19 mouse cellular contexts compared by ENCODE assay signal in the genomic region with DNA sequence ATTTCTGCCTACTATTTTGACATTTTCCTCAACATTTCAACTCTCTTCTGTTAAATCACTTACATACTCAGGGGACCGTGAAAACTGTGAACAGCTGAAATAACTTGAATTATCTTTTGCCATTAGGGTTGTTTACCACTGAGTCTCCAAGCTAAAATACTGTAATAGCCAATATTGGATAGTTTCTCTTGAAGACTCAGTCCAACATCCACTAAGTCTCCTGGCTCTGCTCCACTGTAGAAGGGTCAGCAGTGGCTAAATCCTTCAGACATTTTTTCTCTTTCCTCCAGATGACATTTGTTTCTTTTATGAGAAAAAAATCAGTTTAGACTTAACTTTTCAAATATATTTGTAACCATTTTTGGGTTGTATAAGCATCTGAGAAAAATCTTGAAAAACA.
DNase-seq lines count a peak whose midpoint lies in the region; ATAC-seq and TF ChIP-seq lines count a peak whose summit lies in the region.
"Had no signal": no experiment of that assay in that cellular context is flagged by ENCODE, and none has a peak within 500 bp of the region (broad histone marks: within the 10 kb centered on the region; RNA-seq: fewer than 3 reads in every experiment).

No protein-coding gene starts in this region.

- TF ChIP-seq CTCF in stomach, postnatal 0 days (IDR thresholded peaks at IDR 0.05; ENCODE audit: low read depth): no peak

- H3K27ac ChIP-seq in heart, embryonic 12.5 days (ENCODE audit: poor library complexity, severe bottlenecking): no peak overlapping the region
- H3K27ac ChIP-seq in kidney, embryonic 15.5 days: no peak overlapping the region
- 0 out of 2 replicates have a peak overlapping the region, but pooled peaks have one; percentile 26 for H3K27ac ChIP-seq in stomach, embryonic 15.5 days
- H3K27ac ChIP-seq in stomach, postnatal 0 days (replicated peaks): no peak overlapping the region
- H3K27ac ChIP-seq: embryonic facial prominence, embryonic 13.5 days; forebrain, embryonic 13.5 days; forebrain, embryonic 15.5 days had no signal

- no peak for ATAC-seq in heart, embryonic 12.5 days (ENCODE audit: insufficient number of reproducible peaks, low FRiP score)
- ATAC-seq in kidney, embryonic 15.5 days (replicated peaks; ENCODE audit: low FRiP score): no peak
- no peak for ATAC-seq in stomach, embryonic 15.5 days (ENCODE audit: insufficient read depth, low FRiP score, low read depth)
- no peak for ATAC-seq in stomach, postnatal 0 days (ENCODE audit: low FRiP score, low TSS enrichment)
- ATAC-seq: forebrain, embryonic 13.5 days; forebrain, embryonic 15.5 days; forebrain, postnatal 0 days had no signal

- no peaks in the 10 kb centered on the region for H3K4me1 ChIP-seq in heart, embryonic 12.5 days (replicated peaks)
- H3K4me1 ChIP-seq in kidney, embryonic 15.5 days: no peaks in the 10 kb centered on the region
- no peaks in the 10 kb centered on the region for H3K4me1 ChIP-seq in stomach, embryonic 15.5 days
- H3K4me1 ChIP-seq in stomach, postnatal 0 days (replicated peaks; ENCODE audit: control insufficient read depth, insufficient read depth): no peaks in the 10 kb centered on the region
- H3K4me1 ChIP-seq: embryonic facial prominence, embryonic 13.5 days; forebrain, embryonic 13.5 days; forebrain, embryonic 15.5 days had no signal

- H3K4me2 ChIP-seq in heart, embryonic 12.5 days: no peak overlapping the region
- H3K4me2 ChIP-seq in kidney, embryonic 15.5 days: no peak overlapping the region
- H3K4me2 ChIP-seq in stomach, embryonic 15.5 days: no peak overlapping the region
- H3K4me2 ChIP-seq in stomach, postnatal 0 days (replicated peaks; ENCODE audit: low read depth): no peak overlapping the region
- H3K4me2 ChIP-seq: embryonic facial prominence, embryonic 13.5 days; forebrain, embryonic 13.5 days; forebrain, embryonic 15.5 days had no signal

- no peak for TF ChIP-seq EP300 in stomach, postnatal 0 days (optimal IDR thresholded peaks at IDR 0.05)

- no peak overlapping the region for H3K4me3 ChIP-seq in heart, embryonic 12.5 days
- no peak overlapping the region for H3K4me3 ChIP-seq in kidney, embryonic 15.5 days (replicated peaks)
- H3K4me3 ChIP-seq in stomach, embryonic 15.5 days (replicated peaks): no peak overlapping the region
- H3K4me3 ChIP-seq in stomach, postnatal 0 days (ENCODE audit: low read depth, low read length): no peak overlapping the region
- H3K4me3 ChIP-seq: embryonic facial prominence, embryonic 13.5 days; forebrain, embryonic 13.5 days; forebrain, embryonic 15.5 days had no signal

- no peak overlapping the region for H3K9ac ChIP-seq in heart, embryonic 12.5 days
- no peak overlapping the region for H3K9ac ChIP-seq in kidney, embryonic 15.5 days
- H3K9ac ChIP-seq in stomach, embryonic 15.5 days: no peak overlapping the region
- no peak overlapping the region for H3K9ac ChIP-seq in stomach, postnatal 0 days (ENCODE audit: low read length)
- H3K9ac ChIP-seq: embryonic facial prominence, embryonic 13.5 days; forebrain, embryonic 13.5 days; forebrain, embryonic 15.5 days; forebrain, postnatal 0 days had no signal

- H3K36me3 ChIP-seq in heart, embryonic 12.5 days: no peaks in the 10 kb centered on the region
- H3K36me3 ChIP-seq in kidney, embryonic 15.5 days: no peaks in the 10 kb centered on the region
- no peaks in the 10 kb centered on the region for H3K36me3 ChIP-seq in stomach, embryonic 15.5 days
- no peaks in the 10 kb centered on the region for H3K36me3 ChIP-seq in stomach, postnatal 0 days (ENCODE audit: control insufficient read depth, insufficient read depth, low read length)
- H3K36me3 ChIP-seq: embryonic facial prominence, embryonic 13.5 days; forebrain, embryonic 15.5 days had no signal

- intact Hi-C loops in heart, postnatal 10 days (cut with DNase I): no loop called here

- H3K27me3 ChIP-seq in heart, embryonic 12.5 days (replicated peaks): no peaks in the 10 kb centered on the region
- no peaks in the 10 kb centered on the region for H3K27me3 ChIP-seq in kidney, embryonic 15.5 days
- no peaks in the 10 kb centered on the region for H3K27me3 ChIP-seq in stomach, embryonic 15.5 days (replicated peaks)
- no peaks in the 10 kb centered on the region for H3K27me3 ChIP-seq in stomach, postnatal 0 days (ENCODE audit: control insufficient read depth, insufficient read depth, low read length)
- H3K27me3 ChIP-seq: embryonic facial prominence, embryonic 13.5 days; forebrain, embryonic 13.5 days; forebrain, embryonic 15.5 days had no signal

- peak; percentile 1 to 3 for DNase-seq in heart, postnatal 10 days
- DNase-seq in kidney, postnatal 10 days: peak; percentile 17
- DNase-seq in stomach, postnatal 0 days (ENCODE audit: low spot score): no peak
- no peak for DNase-seq in adrenal gland, postnatal 25 days
- DNase-seq: adrenal gland, adult 2 months; adrenal gland, postnatal 10 days; adrenal gland, postnatal 36 days; cerebellum, adult 11-12 months; cerebellum, adult 2 months; cerebellum, adult 9-10 months; cerebellum, postnatal 10 days; cerebellum, postnatal 25 days; forebrain, postnatal 0 days had no signal

- 87% methylated on average over 1 of the region's 1 CpGs for WGBS in heart, embryonic 12.5 days
- WGBS in kidney, embryonic 15.5 days: 60% methylated on average over 1 of the region's 1 CpGs
- 53% methylated on average over 1 of the region's 1 CpGs for WGBS in stomach, embryonic 15.5 days
- 59% methylated on average over 1 of the region's 1 CpGs for WGBS in stomach, postnatal 0 days

- H3K9me3 ChIP-seq in heart, embryonic 12.5 days (replicated peaks): no peaks in the 10 kb centered on the region
- H3K9me3 ChIP-seq in kidney, embryonic 15.5 days (replicated peaks): no peaks in the 10 kb centered on the region
- H3K9me3 ChIP-seq in stomach, embryonic 15.5 days: no peaks in the 10 kb centered on the region
- H3K9me3 ChIP-seq in stomach, postnatal 0 days (ENCODE audit: control insufficient read depth, low read length): no peaks in the 10 kb centered on the region
- H3K9me3 ChIP-seq: embryonic facial prominence, embryonic 13.5 days; forebrain, embryonic 13.5 days; forebrain, embryonic 15.5 days had no signal

Comparison
In these comparisons a context has a peak if more than half of its experiments do, and no peak if none do; other contexts are left out.
1. DNase-seq: peak in heart, postnatal 10 days (2 of 2) and kidney, postnatal 10 days (single experiment); none in stomach, postnatal 0 days (single experiment) and adrenal gland, postnatal 25 days (single experiment).